Mouse (Mus musculus) forebrain, embryonic 13.5 days (tissue): ENCODE results near the gene Orc5. TPM values are rescaled to one million over a fixed set of nuclear protein-coding genes. Genes with fewer than 3 reads are reported as not detected.

Source experiments
- ATAC-seq: fragments of 200-750 bp; cut with Nextera tagmentation; 2 replicates; pipeline ENCODE4 v1.8.0; 2017
- H3K27ac ChIP-seq: fragments of 300-500 bp; sonication (generic); 2 replicates; pipeline ENCODE4 v1.5.1; 2015; ENCODE audit warnings: inconsistent platforms, mild to moderate bottlenecking, moderate library complexity
- H3K27me3 ChIP-seq: fragments of 300-500 bp; sonication (generic); 2 replicates; pipeline ENCODE4 v1.6.1; 2015; ENCODE audit warnings: mild to moderate bottlenecking, inconsistent platforms
- H3K36me3 ChIP-seq: fragments of 300-500 bp; sonication (generic); 2 replicates; pipeline ENCODE4 v1.6.1; 2015; ENCODE audit warnings: mild to moderate bottlenecking, inconsistent platforms; ENCODE audit not compliant: poor library complexity, severe bottlenecking
- H3K4me1 ChIP-seq: fragments of 300-500 bp; sonication (generic); 2 replicates; pipeline ENCODE4 v1.6.1; 2015; ENCODE audit warnings: inconsistent platforms
- H3K4me2 ChIP-seq: fragments of 300-500 bp; sonication (generic); 2 replicates; pipeline ENCODE4 v1.6.1; 2015; ENCODE audit warnings: inconsistent platforms, mild to moderate bottlenecking, moderate library complexity
- H3K4me3 ChIP-seq: fragments of 300-500 bp; sonication (generic); 2 replicates; pipeline ENCODE4 v1.5.1; 2015; ENCODE audit warnings: mild to moderate bottlenecking, inconsistent platforms
- H3K9ac ChIP-seq: fragments of 300-500 bp; sonication (generic); 2 replicates; pipeline ENCODE4 v1.6.1; 2015; ENCODE audit warnings: mild to moderate bottlenecking, inconsistent platforms
- H3K9me3 ChIP-seq: fragments of 300-500 bp; sonication (generic); replicated peaks from 2 replicates; pipeline ENCODE4 v1.6.1; 2016; ENCODE audit warnings: inconsistent platforms
- WGBS: fragments of 180-500 bp; shearing (Covaris S2); methylation state at CpG from one replicate; pipeline ENCODE4 v1.1.7; 2015; 5-methylcytosine and 5-hydroxymethylcytosine counted together
- polyA plus RNA-seq: library from polyadenylated mRNA; unstranded; fragments of >200 nt; fragmentation: Nextera tagmentation; extraction: Ambion mirVana; gene quantifications from 2 replicates; pipeline ENCODE4 v1.2.1, GENCODE M21; 2015

Orc5 gene
- polyA plus RNA-seq, 1 experiment from 2014 or later = 37.9 TPM

- ATAC-seq = no peak
- no peak overlapping the region for H3K9ac ChIP-seq
- H3K27me3 ChIP-seq = no peaks in the 10 kb centered on the region
- H3K27ac ChIP-seq = no peak overlapping the region
- H3K4me3 ChIP-seq = no peak overlapping the region
- no peaks in the 10 kb centered on the region; the same call in 1 of the 2 replicates for H3K9me3 ChIP-seq
- WGBS = 89% methylated on average over 4 of the region's 4 CpGs
- H3K36me3 ChIP-seq = no peaks in the 10 kb centered on the region
- no peaks in the 10 kb centered on the region for H3K4me1 ChIP-seq
- H3K4me2 ChIP-seq = no peak overlapping the region
Measured at GRCm38 (mm10) chr5:22557491-22558113, 7.4 kb upstream of the Orc5 start.

GRCm38 (mm10) chr5:22556713-22557112, 6.5 kb upstream of the Orc5 start:
- no peak overlapping the region for H3K4me2 ChIP-seq
- H3K4me3 ChIP-seq = no peak overlapping the region
- no peak for ATAC-seq
- H3K9ac ChIP-seq = no peak overlapping the region
- 88% methylated on average over 4 of the region's 4 CpGs for WGBS
- H3K27ac ChIP-seq = no peak overlapping the region
- no peaks in the 10 kb centered on the region; the same call in 1 of the 2 replicates for H3K9me3 ChIP-seq
- H3K27me3 ChIP-seq = no peaks in the 10 kb centered on the region
- H3K4me1 ChIP-seq = no peaks in the 10 kb centered on the region
- no peaks in the 10 kb centered on the region for H3K36me3 ChIP-seq

GRCm38 (mm10) chr5:22552233-22552765, 2.1 kb upstream of the Orc5 start:
- Histone ChIP-seq H3K36me3 (no peaks in the 10 kb centered on the region), H3K4me3 (no peak overlapping the region), H3K9ac (no peak overlapping the region), H3K9me3 (no peaks in the 10 kb centered on the region; the same call in 1 of the 2 replicates), H3K4me1 (peaks cover 12% of the 10 kb centered on the region), H3K27me3 (no peaks in the 10 kb centered on the region), H3K4me2 (no peak overlapping the region), H3K27ac (no peak overlapping the region)
- 93% methylated on average over 14 of the region's 14 CpGs for WGBS
- no peak for ATAC-seq

GRCm38 (mm10) chr5:22549366-22550032, 730 bp downstream of the Orc5 start:
- Histone ChIP-seq H3K4me2 (peak overlapping the region; percentile 88), H3K36me3 (peaks cover 23% of the 10 kb centered on the region), H3K9ac (peak overlapping the region; percentile 81), H3K27ac (peak overlapping the region; percentile 66), H3K9me3 (no peaks in the 10 kb centered on the region; the same call in 1 of the 2 replicates), H3K4me1 (peaks cover 12% of the 10 kb centered on the region), H3K4me3 (peak overlapping the region; percentile 74), H3K27me3 (no peaks in the 10 kb centered on the region)
- no peak for ATAC-seq
- 8% methylated on average over 11 of the region's 11 CpGs for WGBS

- Histone ChIP-seq H3K27ac (no peak overlapping the region), H3K9me3 (no peaks in the 10 kb centered on the region), H3K27me3 (no peaks in the 10 kb centered on the region), H3K36me3 (peaks cover 29% of the 10 kb centered on the region), H3K4me1 (peaks cover 12% of the 10 kb centered on the region), H3K4me3 (no peak overlapping the region), H3K9ac (no peak overlapping the region), H3K4me2 (no peak overlapping the region)
- whole genome bisulfite sequencing = 83% methylated on average over 6 of the region's 6 CpGs
- ATAC-seq = no peak
Measured at GRCm38 (mm10) chr5:22548556-22549161, 1.6 kb downstream of the Orc5 start.

- H3K4me2 ChIP-seq = no peak overlapping the region
Measured at GRCm38 (mm10) chr5:22546536-22546935, 3.7 kb downstream of the Orc5 start.

GRCm38 (mm10) chr5:22545305-22545704, 4.9 kb downstream of the Orc5 start:
- H3K4me2 ChIP-seq = no peak overlapping the region

More at GRCm38 (mm10) chr5:22546536-22546935, 3.7 kb downstream of the Orc5 start:
- Histone ChIP-seq H3K9ac (no peak overlapping the region), H3K27ac (no peak overlapping the region), H3K36me3 (peaks cover 39% of the 10 kb centered on the region), H3K27me3 (no peaks in the 10 kb centered on the region), H3K9me3 (no peaks in the 10 kb centered on the region), H3K4me3 (no peak overlapping the region), H3K4me1 (peaks cover 12% of the 10 kb centered on the region)
- no peak for ATAC-seq
- 94% methylated on average over 5 of the region's 5 CpGs for WGBS

GRCm38 (mm10) chr5:22542676-22543075, 7.6 kb downstream of the Orc5 start:
- Histone ChIP-seq H3K4me3 (no peak overlapping the region), H3K4me1 (no peaks in the 10 kb centered on the region), H3K4me2 (no peak overlapping the region), H3K36me3 (peaks cover 64% of the 10 kb centered on the region), H3K27ac (no peak overlapping the region), H3K9me3 (no peaks in the 10 kb centered on the region), H3K27me3 (no peaks in the 10 kb centered on the region), H3K9ac (no peak overlapping the region)
- WGBS = 94% methylated on average over 2 of the region's 2 CpGs
- no peak for ATAC-seq

More at GRCm38 (mm10) chr5:22545305-22545704, 4.9 kb downstream of the Orc5 start:
- Histone ChIP-seq H3K4me3 (no peak overlapping the region), H3K27ac (no peak overlapping the region), H3K4me1 (peaks cover 12% of the 10 kb centered on the region), H3K9ac (no peak overlapping the region), H3K27me3 (no peaks in the 10 kb centered on the region), H3K9me3 (no peaks in the 10 kb centered on the region), H3K36me3 (peaks cover 44% of the 10 kb centered on the region)
- no peak for ATAC-seq

GRCm38 (mm10) chr5:22538996-22539600, 11.1 kb downstream of the Orc5 start:
- no peaks in the 10 kb centered on the region for H3K27me3 ChIP-seq
- 76% methylated on average over 7 of the region's 7 CpGs for WGBS
- no peak overlapping the region for H3K9ac ChIP-seq

GRCm38 (mm10) chr5:22536695-22537094, 13.5 kb downstream of the Orc5 start:
- H3K4me2 ChIP-seq = no peak overlapping the region
- peaks cover 45% of the 10 kb centered on the region for H3K36me3 ChIP-seq
- H3K9me3 ChIP-seq = no peaks in the 10 kb centered on the region
- no peaks in the 10 kb centered on the region for H3K27me3 ChIP-seq
- no peaks in the 10 kb centered on the region for H3K4me1 ChIP-seq
- H3K4me3 ChIP-seq = no peak overlapping the region
- 95% methylated on average over 1 of the region's 1 CpGs for WGBS
- H3K9ac ChIP-seq = no peak overlapping the region
- no peak overlapping the region for H3K27ac ChIP-seq
- ATAC-seq = no peak

More at GRCm38 (mm10) chr5:22538996-22539600, 11.1 kb downstream of the Orc5 start:
- H3K4me2 ChIP-seq = no peak overlapping the region
- peaks cover 55% of the 10 kb centered on the region for H3K36me3 ChIP-seq
- H3K27ac ChIP-seq = no peak overlapping the region
- H3K4me3 ChIP-seq = no peak overlapping the region
- H3K4me1 ChIP-seq = no peaks in the 10 kb centered on the region
- ATAC-seq = no peak
- no peaks in the 10 kb centered on the region for H3K9me3 ChIP-seq

GRCm38 (mm10) chr5:22532571-22532970, 17.7 kb downstream of the Orc5 start:
- Histone ChIP-seq H3K4me1 (no peaks in the 10 kb centered on the region), H3K9me3 (no peaks in the 10 kb centered on the region), H3K27me3 (no peaks in the 10 kb centered on the region), H3K27ac (no peak overlapping the region), H3K9ac (no peak overlapping the region), H3K4me3 (no peak overlapping the region), H3K36me3 (peaks cover 36% of the 10 kb centered on the region), H3K4me2 (no peak overlapping the region)
- 50% methylated on average over 5 of the region's 5 CpGs for WGBS
- ATAC-seq = peak; percentile 48; the same call in 1 of the 2 replicates

GRCm38 (mm10) chr5:22522612-22523011, 27.6 kb downstream of the Orc5 start:
- H3K27ac ChIP-seq = no peak overlapping the region
- peaks cover 4% of the 10 kb centered on the region; the same call in 1 of the 2 replicates for H3K4me1 ChIP-seq
- H3K9me3 ChIP-seq = no peaks in the 10 kb centered on the region
- no peak overlapping the region for H3K4me3 ChIP-seq
- H3K9ac ChIP-seq = no peak overlapping the region
- no peak overlapping the region for H3K4me2 ChIP-seq
- no peaks in the 10 kb centered on the region for H3K27me3 ChIP-seq
- no peak for ATAC-seq
- H3K36me3 ChIP-seq = peaks cover 35% of the 10 kb centered on the region
- WGBS = 91% methylated on average over 4 of the region's 4 CpGs
